Mouse (Mus musculus): ENCODE measurements around the gene Fzr1.
A peak's percentile ranks its signal among the peaks of the same experiment; 100 is the strongest.

Gene Fzr1

DNA sequence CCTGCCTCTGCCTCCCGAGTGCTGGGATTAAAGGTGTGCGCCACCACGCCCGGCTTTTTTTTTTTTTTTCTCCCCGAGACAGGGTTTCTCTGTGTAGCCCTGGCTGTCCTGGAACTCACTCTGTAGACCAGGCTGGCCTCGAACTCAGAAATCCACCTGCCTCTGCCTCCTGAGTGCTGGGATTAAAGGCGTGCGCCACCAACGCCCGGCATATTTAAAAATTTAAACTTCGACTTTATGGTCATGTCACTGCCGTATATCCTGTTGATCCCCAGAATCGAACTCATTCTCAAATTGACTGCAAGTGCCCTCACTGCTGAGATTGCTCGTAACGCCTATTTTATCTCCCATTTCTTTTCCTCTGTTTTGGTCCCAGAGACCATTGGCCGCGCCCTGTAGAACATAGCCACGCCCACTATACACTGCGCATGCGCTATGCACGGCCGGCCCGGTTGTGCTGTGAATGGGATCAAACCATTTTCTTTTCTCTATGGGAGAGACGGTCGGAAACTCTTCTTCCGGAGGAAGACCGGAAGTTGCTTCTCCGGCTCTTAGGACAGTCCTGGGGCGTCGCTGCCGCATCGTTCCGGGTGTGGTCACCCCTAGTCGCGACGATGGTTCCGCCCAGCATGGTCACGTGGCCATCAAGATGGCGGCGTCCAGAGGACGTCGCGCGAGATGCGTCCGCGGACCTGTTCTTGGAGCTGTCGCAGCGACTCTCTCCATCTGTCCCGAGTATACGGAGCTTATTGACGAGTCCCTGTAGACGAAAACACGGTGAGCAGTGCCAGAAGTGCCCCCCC, 5.7 kb upstream of the Fzr1 start, which contains the start of the genes Dohh and Gm48551:
TSS of gene Dohh (plus strand) at position 627 of the 803 bp plus-strand sequence.
TSS of gene Gm48551 (plus strand) at position 665 of the 803 bp plus-strand sequence.
- peak; percentile 98 to 100 for DNase-seq (ENCODE audit: inconsistent age in 2 of 2, low spot score in 1 of 2)

- no peak for DNase-seq (ENCODE audit: inconsistent age in 2 of 2, low spot score in 1 of 2)
These were observed 3.7 kb upstream of the Fzr1 start for GRCm38 (mm10) chr10:81382039-81382438.

DNA sequence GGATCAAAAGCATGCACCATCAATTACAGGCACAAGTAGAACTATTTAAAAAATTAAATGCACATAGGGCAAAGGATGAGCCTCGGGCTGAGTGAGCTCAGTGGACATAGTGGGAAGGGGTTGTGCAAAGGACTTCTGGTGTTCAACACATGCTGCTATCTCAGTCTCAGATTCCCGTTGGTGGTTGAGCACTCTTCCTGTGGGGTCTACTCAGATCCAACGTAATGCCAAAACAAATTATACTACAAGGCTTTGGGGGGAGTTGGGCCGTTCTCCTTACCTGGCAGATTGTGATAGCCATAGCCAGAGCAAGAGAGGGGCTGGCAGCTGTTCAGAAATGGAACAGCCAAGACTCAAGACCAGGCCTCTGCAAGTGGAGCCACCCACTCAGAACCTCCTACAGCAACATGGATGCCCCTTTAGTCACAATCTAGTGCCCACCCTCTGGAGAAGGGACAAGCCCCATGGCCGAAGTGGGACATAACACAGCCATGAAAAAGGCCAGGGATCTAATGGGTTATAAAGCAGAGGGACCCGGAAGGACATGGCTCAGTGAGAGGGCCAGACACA, 1.6 kb upstream of the Fzr1 start:
- no peak for DNase-seq (ENCODE audit: inconsistent age in 2 of 2, low spot score in 1 of 2)

DNA sequence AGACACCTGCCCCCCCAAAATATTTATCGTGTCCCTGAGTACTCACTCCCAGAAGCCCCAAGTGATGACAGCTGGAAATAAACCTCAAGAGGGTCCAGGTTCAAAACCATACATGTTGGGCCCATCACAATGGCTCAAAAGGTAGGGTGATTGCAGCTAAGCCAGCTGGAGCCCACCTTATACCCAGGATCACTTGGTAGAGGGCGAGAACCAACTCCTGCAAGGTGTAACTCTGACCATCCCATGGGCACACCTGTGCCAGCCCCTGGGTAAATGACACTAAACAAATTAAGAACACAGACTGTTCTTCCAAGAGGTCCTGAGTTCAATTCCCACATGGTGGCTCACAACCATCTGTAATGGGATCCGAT, 852 bp upstream of the Fzr1 start:
- no peak for DNase-seq (ENCODE audit: inconsistent age in 2 of 2, low spot score in 1 of 2)

GRCm38 (mm10) chr10:81378553-81379182, 352 bp upstream of the Fzr1 start:
- DNase-seq (ENCODE audit: inconsistent age in 2 of 2, low spot score in 1 of 2) = peak; percentile 100

DNA sequence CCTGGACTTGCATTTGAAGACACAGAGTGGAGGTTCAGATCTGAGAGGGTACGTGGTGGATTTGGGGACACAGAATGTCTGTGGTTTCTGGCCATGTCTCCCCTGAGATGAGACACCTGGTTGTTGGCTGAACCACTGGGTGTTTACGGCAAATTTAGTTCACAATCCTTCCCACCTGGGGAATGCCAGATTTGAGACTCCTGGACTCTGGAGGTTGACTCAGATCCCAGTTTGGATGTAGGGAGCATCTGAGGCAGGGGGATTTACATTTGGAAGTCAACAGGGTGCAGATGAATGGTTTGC, 1.0 kb downstream of the Fzr1 start:
- peak in 1 of 2 experiments; percentile 64 for DNase-seq (ENCODE audit: inconsistent age in 2 of 2, low spot score in 1 of 2)

DNA sequence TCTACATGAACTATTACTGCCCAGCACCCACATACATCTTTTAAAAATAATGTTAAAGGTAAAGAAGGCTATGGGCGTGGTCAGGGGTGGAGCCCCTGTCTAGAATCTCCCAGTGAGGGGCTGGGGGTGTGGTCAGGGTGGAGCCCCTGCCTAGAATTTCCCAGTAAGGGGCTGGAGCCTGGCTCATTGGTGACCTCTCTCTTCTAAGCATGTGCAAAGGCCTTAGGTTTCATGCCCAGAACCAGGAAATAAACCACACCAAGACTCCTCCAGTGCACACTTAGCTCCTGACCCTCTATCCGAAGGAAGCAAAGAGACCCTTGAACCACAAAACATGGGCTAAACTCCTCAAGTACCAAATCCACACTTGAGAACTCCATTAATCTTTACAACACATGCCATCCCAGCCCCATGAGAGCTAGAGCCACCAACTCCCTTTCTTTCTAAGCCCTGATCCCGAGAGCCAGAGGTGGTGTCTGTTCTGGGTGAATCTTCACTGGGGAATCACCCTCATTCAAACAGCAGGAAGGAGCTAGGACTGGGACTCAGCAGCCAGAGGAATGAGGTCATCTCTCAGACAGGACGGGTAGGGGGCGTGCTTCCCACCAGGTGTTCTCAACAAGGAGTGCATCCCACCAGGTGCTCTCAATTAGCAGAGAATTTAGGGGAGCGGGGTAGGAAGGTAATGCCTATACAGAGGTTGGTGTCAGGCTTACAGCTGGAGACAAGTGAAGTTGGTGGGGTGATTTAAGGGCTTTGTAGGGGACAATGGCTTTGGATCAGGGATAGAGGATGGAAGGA, 1.6 kb downstream of the Fzr1 start:
- DNase-seq (ENCODE audit: inconsistent age in 2 of 2, low spot score in 1 of 2) = peak in 1 of 2 experiments; percentile 68

- DNase-seq (ENCODE audit: inconsistent age in 2 of 2, low spot score in 1 of 2) = no peak
These were observed 3.0 kb downstream of the Fzr1 start for GRCm38 (mm10) chr10:81375322-81375721.

DNA sequence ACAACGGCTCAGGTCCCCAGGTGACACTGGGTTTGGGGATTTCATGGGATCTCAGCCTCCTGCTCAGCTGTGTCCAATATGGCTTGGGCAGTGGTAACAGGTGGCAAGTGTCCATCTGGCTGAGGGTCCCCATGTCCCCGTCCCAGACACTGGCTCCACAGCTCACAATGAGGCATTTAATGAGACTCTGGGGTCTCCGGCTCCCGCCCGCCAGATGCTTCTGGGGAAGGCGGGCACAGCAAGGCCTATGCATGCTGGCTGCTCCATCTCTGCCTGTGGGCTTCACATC, 11.2 kb downstream of the Fzr1 start:
- no peak for DNase-seq (ENCODE audit: inconsistent age in 2 of 2, low spot score in 1 of 2)

DNA sequence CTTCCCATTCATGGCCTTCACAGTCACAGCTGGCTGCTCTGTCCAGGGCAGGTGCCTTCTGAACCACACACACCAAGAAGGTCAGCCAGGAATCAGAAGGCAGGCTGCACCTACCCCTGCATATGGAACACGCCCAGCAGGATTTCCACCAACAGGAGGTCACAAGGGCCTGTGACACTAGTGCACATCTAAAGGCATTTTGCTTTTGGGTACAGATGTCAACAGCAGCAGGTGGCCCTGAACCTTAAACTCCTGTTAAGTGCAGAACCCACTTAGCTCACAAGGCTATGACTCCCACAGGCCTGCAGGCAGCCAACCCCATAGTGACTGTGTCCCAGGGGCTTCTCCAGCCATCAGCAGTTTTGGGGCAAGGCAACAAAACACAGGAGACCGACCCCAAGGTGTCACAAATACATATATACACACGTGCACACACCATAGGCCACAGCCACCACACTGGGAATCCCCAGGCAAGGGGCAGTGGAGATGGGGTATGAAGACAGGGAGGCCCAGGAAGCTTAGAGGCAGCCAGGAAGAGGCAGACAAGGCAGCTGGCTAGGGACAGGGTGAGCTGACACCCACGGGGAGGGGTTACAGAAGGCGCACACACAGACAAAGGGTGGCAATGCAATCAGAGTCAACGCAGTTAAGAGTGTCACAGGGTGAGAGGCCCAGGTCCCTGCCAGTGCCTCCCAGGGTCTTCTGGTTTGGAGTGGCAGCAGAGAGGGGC, 11.7 kb downstream of the Fzr1 start:
- no peak for DNase-seq (ENCODE audit: inconsistent age in 2 of 2, low spot score in 1 of 2)

DNA sequence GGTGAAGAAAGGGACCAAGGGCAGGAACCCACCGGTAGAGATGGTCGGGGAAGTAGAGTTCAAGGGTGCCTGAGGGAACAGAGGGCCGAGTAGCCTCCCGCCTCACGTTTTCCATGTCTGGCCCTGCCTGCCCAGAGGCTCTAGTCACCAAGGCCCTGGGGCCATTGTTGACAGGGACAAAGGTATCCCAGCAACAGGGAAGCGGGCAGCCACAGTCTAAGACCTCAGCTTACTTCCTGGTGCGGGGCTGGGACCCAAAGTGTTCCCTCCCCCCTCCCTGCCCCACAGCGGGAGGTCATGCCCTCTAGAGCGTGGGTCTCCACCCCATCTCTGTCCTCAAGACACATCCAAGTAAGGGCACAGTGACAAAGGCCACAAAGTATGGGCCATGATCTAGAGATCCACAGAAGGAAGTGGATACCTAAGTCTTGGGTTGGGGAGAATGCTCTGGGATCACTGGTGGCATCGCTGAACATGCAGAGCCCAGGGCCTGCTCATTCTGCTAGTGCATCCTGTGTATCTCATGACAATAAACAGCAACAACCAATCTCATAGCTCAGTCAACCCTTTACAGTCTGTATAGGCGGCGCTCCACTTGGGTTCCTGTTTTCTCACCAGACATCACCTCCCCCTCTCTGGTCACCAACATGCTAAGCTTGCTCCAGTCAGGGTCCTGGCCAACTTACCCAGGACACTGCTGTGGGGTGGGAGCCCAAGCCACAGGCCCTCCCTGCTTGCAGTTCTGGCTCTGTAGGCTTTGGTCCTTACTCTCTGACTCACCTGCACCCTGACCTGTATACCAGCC, 12.4 kb downstream of the Fzr1 start, which contains the start of gene 4930404N11Rik:
TSS of gene 4930404N11Rik (minus strand) at position 145 of the 805 bp plus-strand sequence.
- DNase-seq (ENCODE audit: inconsistent age in 2 of 2, low spot score in 1 of 2) = no peak

- no peak for DNase-seq (ENCODE audit: inconsistent age in 2 of 2, low spot score in 1 of 2)
These were observed 13.2 kb downstream of the Fzr1 start for GRCm38 (mm10) chr10:81365073-81365472.

GRCm38 (mm10) chr10:81364666-81365065, 13.7 kb downstream of the Fzr1 start:
- DNase-seq (ENCODE audit: inconsistent age in 2 of 2, low spot score in 1 of 2) = peak; percentile 56 to 82

GRCm38 (mm10) chr10:81363436-81364346, 14.6 kb downstream of the Fzr1 start:
- DNase-seq (ENCODE audit: inconsistent age in 2 of 2, low spot score in 1 of 2) = peak in 1 of 2 experiments; percentile 68

DNA sequence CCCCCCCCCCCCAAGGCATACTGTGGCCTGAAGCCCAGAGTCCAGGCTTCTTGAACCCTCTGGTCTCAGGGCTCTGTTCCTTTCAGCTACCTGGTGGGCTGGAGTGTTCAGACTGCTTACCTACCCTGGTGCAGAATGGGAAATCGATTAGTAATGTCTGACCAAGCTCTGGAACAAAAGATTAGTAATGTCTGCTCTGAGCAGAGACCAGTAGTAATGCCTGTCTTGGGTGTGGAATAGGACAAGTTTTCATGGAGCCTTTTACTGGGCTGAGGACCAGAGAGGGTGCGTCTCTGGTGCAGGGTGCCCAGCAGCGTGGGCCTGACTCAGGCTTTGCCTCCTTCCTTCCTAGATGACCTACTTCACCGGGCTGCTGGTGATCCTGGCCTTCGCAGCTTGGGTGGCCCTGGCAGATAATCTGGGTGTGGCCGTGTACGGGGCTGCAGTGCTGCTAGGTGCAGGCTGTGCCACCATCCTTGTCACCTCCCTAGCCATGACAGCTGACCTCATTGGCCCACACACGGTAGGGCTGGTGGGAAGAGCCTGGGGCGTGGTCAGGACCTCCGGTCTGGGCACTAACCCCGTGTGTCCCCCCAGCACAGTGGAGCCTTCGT, 15.9 kb downstream of the Fzr1 start:
- peak in 1 of 2 experiments; percentile 66 for DNase-seq (ENCODE audit: inconsistent age in 2 of 2, low spot score in 1 of 2)

- DNase-seq (ENCODE audit: inconsistent age in 2 of 2, low spot score in 1 of 2) = no peak
These were observed 17.6 kb downstream of the Fzr1 start for GRCm38 (mm10) chr10:81360721-81361120.

GRCm38 (mm10) chr10:81358841-81359240, 19.5 kb downstream of the Fzr1 start:
- DNase-seq (ENCODE audit: inconsistent age in 2 of 2, low spot score in 1 of 2) = no peak

GRCm38 (mm10) chr10:81358209-81358608, 20.1 kb downstream of the Fzr1 start:
- no peak for DNase-seq (ENCODE audit: inconsistent age in 2 of 2, low spot score in 1 of 2)

All from adrenal gland, adult (tissue).